Mouse (Mus musculus): ENCODE measurements around the gene Nrg3. TPM values are rescaled to one million over a fixed set of nuclear protein-coding genes. Genes with fewer than 3 reads are reported as not detected.

Nrg3 gene
- polyA plus RNA-seq, 1 experiment from 2014 or later = 0.03 TPM

GRCm38 (mm10) chr14:38991847-38992573 is 480.9 kb downstream of the Nrg3 start:
- DNase-seq (ENCODE audit: low spot score) = no peak

- DNase-seq (ENCODE audit: low spot score) = no peak
These were observed 513.5 kb downstream of the Nrg3 start for GRCm38 (mm10) chr14:38959367-38959766.

- no peak for DNase-seq (ENCODE audit: low spot score)
These were observed 535.4 kb downstream of the Nrg3 start for GRCm38 (mm10) chr14:38937481-38937880.

GRCm38 (mm10) chr14:38936483-38937054 is 536.3 kb downstream of the Nrg3 start:
- no peak for DNase-seq (ENCODE audit: low spot score)

GRCm38 (mm10) chr14:38923652-38924051 is 549.2 kb downstream of the Nrg3 start:
- no peak for DNase-seq (ENCODE audit: low spot score)

GRCm38 (mm10) chr14:38920800-38921199 is 552.1 kb downstream of the Nrg3 start:
- no peak for DNase-seq (ENCODE audit: low spot score)

- no peak for DNase-seq (ENCODE audit: low spot score)
These were observed 602.3 kb downstream of the Nrg3 start for GRCm38 (mm10) chr14:38870591-38870990.

GRCm38 (mm10) chr14:38847566-38847965 is 625.3 kb downstream of the Nrg3 start:
- no peak for DNase-seq (ENCODE audit: low spot score)

- DNase-seq (ENCODE audit: low spot score) = no peak
These were observed 625.8 kb downstream of the Nrg3 start for GRCm38 (mm10) chr14:38847091-38847490.

GRCm38 (mm10) chr14:38835006-38835405 is 637.9 kb downstream of the Nrg3 start:
- no peak for DNase-seq (ENCODE audit: low spot score)

- DNase-seq (ENCODE audit: low spot score) = no peak
These were observed 648.0 kb downstream of the Nrg3 start for GRCm38 (mm10) chr14:38824891-38825290.

GRCm38 (mm10) chr14:38797027-38797426 is 675.9 kb downstream of the Nrg3 start:
- no peak for DNase-seq (ENCODE audit: low spot score)

GRCm38 (mm10) chr14:38775291-38776116 is 697.4 kb downstream of the Nrg3 start:
- DNase-seq (ENCODE audit: low spot score) = no peak

GRCm38 (mm10) chr14:38774811-38775210 is 698.1 kb downstream of the Nrg3 start:
- no peak for DNase-seq (ENCODE audit: low spot score)

GRCm38 (mm10) chr14:38730465-38730864 is 742.4 kb downstream of the Nrg3 start:
- DNase-seq (ENCODE audit: low spot score) = no peak

GRCm38 (mm10) chr14:38703894-38704293 is 769.0 kb downstream of the Nrg3 start:
- no peak for DNase-seq (ENCODE audit: low spot score)

- no peak for DNase-seq (ENCODE audit: low spot score)
These were observed 770.1 kb downstream of the Nrg3 start for GRCm38 (mm10) chr14:38702596-38703393.

- DNase-seq (ENCODE audit: low spot score) = no peak
These were observed 771.5 kb downstream of the Nrg3 start for GRCm38 (mm10) chr14:38701413-38701812.

- DNase-seq (ENCODE audit: low spot score) = no peak
These were observed 771.9 kb downstream of the Nrg3 start for GRCm38 (mm10) chr14:38700972-38701371.

- no peak for DNase-seq (ENCODE audit: low spot score)
These were observed 812.9 kb downstream of the Nrg3 start for GRCm38 (mm10) chr14:38659973-38660372.

GRCm38 (mm10) chr14:38637070-38637469 is 835.8 kb downstream of the Nrg3 start:
- no peak for DNase-seq (ENCODE audit: low spot score)
